Mouse (Mus musculus): ENCODE measurements around the gene Polr3h. TPM values are rescaled to one million over a fixed set of nuclear protein-coding genes. Genes with fewer than 3 reads are reported as not detected.

Gene Polr3h
- polyA plus RNA-seq, 1 experiment from 2014 or later, result 80.1 TPM

- 88% methylated on average over 5 of the region's 5 CpGs for WGBS
Measured at GRCm38 (mm10) chr15:81847861-81848260, 78.2 kb downstream of the Polr3h start.

GRCm38 (mm10) chr15:81847161-81847560 is 78.9 kb downstream of the Polr3h start:
- Histone ChIP-seq H3K36me3 (peaks cover 51% of the 10 kb centered on the region), H3K27ac (no peak overlapping the region), H3K27me3 (no peaks in the 10 kb centered on the region), H3K4me2 (no peak overlapping the region), H3K4me3 (replicated peaks) (no peak overlapping the region), H3K4me1 (peaks cover 23% of the 10 kb centered on the region), H3K9me3 (replicated peaks) (no peaks in the 10 kb centered on the region), H3K9ac (no peak overlapping the region)
- 93% methylated on average over 4 of the region's 4 CpGs for WGBS
- ATAC-seq (replicated peaks; ENCODE audit: low FRiP score), result no peak

More at GRCm38 (mm10) chr15:81847861-81848260, 78.2 kb downstream of the Polr3h start:
- Histone ChIP-seq H3K9me3 (replicated peaks) (no peaks in the 10 kb centered on the region), H3K4me2 (no peak overlapping the region), H3K9ac (no peak overlapping the region), H3K4me1 (peaks cover 23% of the 10 kb centered on the region), H3K27ac (no peak overlapping the region), H3K36me3 (peaks cover 58% of the 10 kb centered on the region), H3K27me3 (no peaks in the 10 kb centered on the region), H3K4me3 (replicated peaks) (no peak overlapping the region)
- ATAC-seq (replicated peaks; ENCODE audit: low FRiP score), result no peak

GRCm38 (mm10) chr15:81846755-81847154 is 79.3 kb downstream of the Polr3h start:
- no peaks in the 10 kb centered on the region for H3K9me3 ChIP-seq (replicated peaks)
- H3K9ac ChIP-seq, result no peak overlapping the region
- H3K4me2 ChIP-seq, result no peak overlapping the region
- H3K4me1 ChIP-seq, result peaks cover 23% of the 10 kb centered on the region
- H3K27ac ChIP-seq, result no peak overlapping the region
- H3K27me3 ChIP-seq, result no peaks in the 10 kb centered on the region
- H3K36me3 ChIP-seq, result peaks cover 47% of the 10 kb centered on the region
- no peak for ATAC-seq (replicated peaks; ENCODE audit: low FRiP score)
- no peak overlapping the region for H3K4me3 ChIP-seq (replicated peaks)
- 84% methylated on average over 9 of the region's 9 CpGs for WGBS

GRCm38 (mm10) chr15:81845724-81846123 is 80.3 kb downstream of the Polr3h start:
- H3K4me2 ChIP-seq, result no peak overlapping the region
- H3K27ac ChIP-seq, result peak overlapping the region; percentile 79
- H3K36me3 ChIP-seq, result peaks cover 36% of the 10 kb centered on the region
- no peak overlapping the region for H3K9ac ChIP-seq
- no peaks in the 10 kb centered on the region for H3K9me3 ChIP-seq (replicated peaks)
- H3K4me3 ChIP-seq (replicated peaks), result no peak overlapping the region
- peaks cover 23% of the 10 kb centered on the region for H3K4me1 ChIP-seq
- WGBS, result 22% methylated on average over 4 of the region's 4 CpGs
- ATAC-seq (replicated peaks; ENCODE audit: low FRiP score), result peak; percentile 53; the same call in 1 of the 2 replicates
- no peaks in the 10 kb centered on the region for H3K27me3 ChIP-seq

- Histone ChIP-seq H3K4me3 (replicated peaks) (no peak overlapping the region), H3K27me3 (no peaks in the 10 kb centered on the region), H3K9ac (no peak overlapping the region), H3K4me2 (no peak overlapping the region), H3K27ac (peak overlapping the region; percentile 79), H3K4me1 (peaks cover 23% of the 10 kb centered on the region), H3K9me3 (replicated peaks) (no peaks in the 10 kb centered on the region), H3K36me3 (peaks cover 30% of the 10 kb centered on the region)
- 55% methylated on average over 5 of the region's 5 CpGs for WGBS
- 0 out of 2 replicates have a peak, but pooled peaks have one; percentile 35 for ATAC-seq (replicated peaks; ENCODE audit: low FRiP score)
Measured at GRCm38 (mm10) chr15:81845033-81845625, 80.9 kb downstream of the Polr3h start.

- Histone ChIP-seq H3K36me3 (peaks cover 8% of the 10 kb centered on the region), H3K9me3 (replicated peaks) (no peaks in the 10 kb centered on the region), H3K9ac (no peak overlapping the region), H3K27ac (no peak overlapping the region), H3K4me3 (replicated peaks) (no peak overlapping the region), H3K4me2 (no peak overlapping the region), H3K4me1 (peaks cover 35% of the 10 kb centered on the region), H3K27me3 (no peaks in the 10 kb centered on the region)
- WGBS, result 91% methylated on average over 7 of the region's 7 CpGs
- ATAC-seq (replicated peaks; ENCODE audit: low FRiP score), result no peak
Measured at GRCm38 (mm10) chr15:81842275-81842674, 83.8 kb downstream of the Polr3h start.

- Histone ChIP-seq H3K36me3 (no peaks in the 10 kb centered on the region), H3K27me3 (peaks cover 4% of the 10 kb centered on the region), H3K9me3 (replicated peaks) (no peaks in the 10 kb centered on the region), H3K9ac (no peak overlapping the region), H3K4me1 (peaks cover 36% of the 10 kb centered on the region), H3K27ac (no peak overlapping the region), H3K4me2 (no peak overlapping the region), H3K4me3 (replicated peaks) (no peak overlapping the region)
- ATAC-seq (replicated peaks; ENCODE audit: low FRiP score), result no peak
- 83% methylated on average over 7 of the region's 7 CpGs for WGBS
Measured at GRCm38 (mm10) chr15:81840306-81840705, 85.7 kb downstream of the Polr3h start.

GRCm38 (mm10) chr15:81839634-81840033 is 86.4 kb downstream of the Polr3h start:
- Histone ChIP-seq H3K27ac (no peak overlapping the region), H3K4me2 (no peak overlapping the region)

GRCm38 (mm10) chr15:81838554-81839235 is 87.3 kb downstream of the Polr3h start:
- Histone ChIP-seq H3K27ac (no peak overlapping the region), H3K9ac (no peak overlapping the region), H3K4me3 (replicated peaks) (no peak overlapping the region), H3K36me3 (no peaks in the 10 kb centered on the region), H3K4me2 (no peak overlapping the region), H3K9me3 (replicated peaks) (no peaks in the 10 kb centered on the region), H3K4me1 (peaks cover 37% of the 10 kb centered on the region), H3K27me3 (peaks cover 6% of the 10 kb centered on the region)
- WGBS, result 68% methylated on average over 14 of the region's 14 CpGs
- ATAC-seq (replicated peaks; ENCODE audit: low FRiP score), result no peak

More at GRCm38 (mm10) chr15:81839634-81840033, 86.4 kb downstream of the Polr3h start:
- Histone ChIP-seq H3K36me3 (no peaks in the 10 kb centered on the region), H3K4me3 (replicated peaks) (no peak overlapping the region), H3K9ac (no peak overlapping the region), H3K27me3 (peaks cover 6% of the 10 kb centered on the region), H3K4me1 (peaks cover 32% of the 10 kb centered on the region), H3K9me3 (replicated peaks) (no peaks in the 10 kb centered on the region)
- ATAC-seq (replicated peaks; ENCODE audit: low FRiP score), result no peak
- WGBS, result 62% methylated on average over 5 of the region's 5 CpGs

Other genes starting within 250 kb of the Polr3h start
- gene Chadl, start 229.0 kb downstream of the Polr3h start, polyA plus RNA-seq (2015; fragmentation: Nextera tagmentation; extraction: Ambion mirVana), result 5.0 and 5.2 TPM in 2 replicates
- 34.8 and 37.4 TPM in 2 replicates for gene Zc3h7b, start 181.2 kb downstream of the Polr3h start, polyA plus RNA-seq (2015; fragmentation: Nextera tagmentation; extraction: Ambion mirVana)
- 99.1 and 106 TPM in 2 replicates for gene Rangap1, start 180.7 kb downstream of the Polr3h start, polyA plus RNA-seq (2015; fragmentation: Nextera tagmentation; extraction: Ambion mirVana)
- 23.9 and 26.5 TPM in 2 replicates for gene Tef, start 123.8 kb downstream of the Polr3h start, polyA plus RNA-seq (2015; fragmentation: Nextera tagmentation; extraction: Ambion mirVana)
- gene Tob2, start 67.4 kb downstream of the Polr3h start, polyA plus RNA-seq (2015; fragmentation: Nextera tagmentation; extraction: Ambion mirVana), result 28.2 and 29.3 TPM in 2 replicates
- gene Phf5a, start 54.3 kb downstream of the Polr3h start, polyA plus RNA-seq (2015; fragmentation: Nextera tagmentation; extraction: Ambion mirVana), result 159 and 163 TPM in 2 replicates
- gene Aco2, start 53.9 kb downstream of the Polr3h start, polyA plus RNA-seq (2015; fragmentation: Nextera tagmentation; extraction: Ambion mirVana), result 216 and 224 TPM in 2 replicates
- gene Csdc2, start 10.5 kb upstream of the Polr3h start, polyA plus RNA-seq (2015; fragmentation: Nextera tagmentation; extraction: Ambion mirVana), result 24.7 and 30.7 TPM in 2 replicates
- gene Pmm1, start 34.7 kb upstream of the Polr3h start, polyA plus RNA-seq (2015; fragmentation: Nextera tagmentation; extraction: Ambion mirVana), result 28.8 and 35.3 TPM in 2 replicates
- not detected in 2 replicates for gene 1700029P11Rik, start 54.3 kb upstream of the Polr3h start, polyA plus RNA-seq (2015; fragmentation: Nextera tagmentation; extraction: Ambion mirVana)
- 83.3 and 87.0 TPM in 2 replicates for gene Xrcc6, start 61.6 kb upstream of the Polr3h start, polyA plus RNA-seq (2015; fragmentation: Nextera tagmentation; extraction: Ambion mirVana)
- 25.1 and 26.3 TPM in 2 replicates for gene Desi1, start 107.6 kb upstream of the Polr3h start, polyA plus RNA-seq (2015; fragmentation: Nextera tagmentation; extraction: Ambion mirVana)
- 272 and 286 TPM in 2 replicates for gene Snu13, start 121.4 kb upstream of the Polr3h start, polyA plus RNA-seq (2015; fragmentation: Nextera tagmentation; extraction: Ambion mirVana)
- gene 4930407I10Rik, start 132.9 kb upstream of the Polr3h start, polyA plus RNA-seq (2015; fragmentation: Nextera tagmentation; extraction: Ambion mirVana), result 0.03 TPM in 1 of 2 replicates, not detected in the other
- gene Mei1, start 143.8 kb upstream of the Polr3h start, polyA plus RNA-seq (2015; fragmentation: Nextera tagmentation; extraction: Ambion mirVana), result 0.05 and 0.09 TPM in 2 replicates
- gene Ccdc134, start 201.7 kb upstream of the Polr3h start, polyA plus RNA-seq (2015; fragmentation: Nextera tagmentation; extraction: Ambion mirVana), result 18.4 and 19.8 TPM in 2 replicates
- 126 and 147 TPM in 2 replicates for gene Srebf2, start 220.9 kb upstream of the Polr3h start, polyA plus RNA-seq (2015; fragmentation: Nextera tagmentation; extraction: Ambion mirVana)